Mouse (Mus musculus): ENCODE measurements around the gene Epo. TPM values are rescaled to one million over a fixed set of nuclear protein-coding genes. Genes with fewer than 3 reads are reported as not detected.

Gene Epo
- polyA plus RNA-seq, 2 experiments = 0.40 to 0.85 TPM

DNA sequence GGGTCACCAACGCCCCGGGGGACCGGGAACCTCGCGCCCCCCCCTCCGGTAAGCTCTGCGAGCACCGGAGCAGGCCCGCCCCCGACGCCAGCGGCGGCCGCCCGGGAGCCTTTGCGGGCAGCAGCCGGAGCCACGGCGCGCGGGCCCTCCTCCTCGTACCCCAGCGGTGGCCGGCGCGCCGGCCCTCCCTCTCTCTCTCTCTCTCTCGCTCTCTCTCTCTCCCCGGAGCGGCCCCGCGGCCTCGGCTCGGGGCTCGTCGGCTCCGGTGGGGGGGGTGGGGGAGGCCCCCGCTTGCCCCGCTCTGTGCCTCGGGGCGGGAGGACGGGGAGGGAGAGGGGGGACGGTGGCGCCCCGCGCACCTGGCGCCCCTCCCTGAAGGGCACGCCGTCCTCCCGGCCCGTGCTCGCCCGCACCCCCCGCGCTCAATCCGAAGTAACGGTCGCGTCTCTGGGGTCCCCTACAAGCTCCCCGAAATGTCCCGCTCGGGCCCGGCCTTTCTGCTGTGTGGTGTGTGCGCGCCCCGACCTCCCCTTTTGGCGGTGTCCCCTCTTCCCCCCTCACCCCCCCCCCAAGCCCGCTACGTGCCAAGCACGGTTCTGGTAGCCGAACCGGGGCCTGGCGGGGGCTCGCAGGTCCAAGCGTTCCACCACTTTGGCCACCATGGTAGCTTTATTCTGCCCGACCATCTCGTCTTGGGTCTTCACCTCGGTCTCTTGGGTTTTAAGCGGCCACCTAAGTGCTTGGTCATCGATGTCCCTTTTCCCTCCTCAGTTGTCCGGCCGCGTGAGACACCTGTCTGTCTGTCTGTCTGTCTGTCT lies 22.3 kb downstream of the Epo start:
- no peaks in the 10 kb centered on the region for H3K9me3 ChIP-seq (ENCODE audit: control insufficient read depth, low read length)
- no peaks in the 10 kb centered on the region for H3K36me3 ChIP-seq (replicated peaks; ENCODE audit: control insufficient read depth, insufficient read depth, low read depth)
- DNase-seq (ENCODE audit: low read depth in 3 of 3, low spot score in 3 of 3) (no peak), ATAC-seq (ENCODE audit: insufficient read depth) (peak; percentile 72)
- H3K4me1 ChIP-seq (replicated peaks; ENCODE audit: control insufficient read depth in 2 of 2, insufficient read depth in 2 of 2, low read length in 1 of 2) = peaks cover 6 to 7% of the 10 kb centered on the region in 2 experiments; a peak in 3 of 4 replicates
- peak overlapping the region; percentile 93 for H3K9ac ChIP-seq (replicated peaks)
- peak overlapping the region; percentile 39 for H3K27ac ChIP-seq
- under 1% methylated on average over 63 of the region's 83 CpGs for WGBS (ENCODE audit: insufficient replicate concordance)
- peak overlapping the region; percentile 69 for H3K4me2 ChIP-seq (ENCODE audit: low read depth)
- peak overlapping the region; percentile 63 to 92 for H3K4me3 ChIP-seq (ENCODE audit: insufficient read depth in 1 of 2, low read depth in 2 of 2, low read length in 2 of 2)
- TF ChIP-seq EP300 (IDR thresholded peaks at IDR 0.05; ENCODE audit: low read depth) = no peak
- TF ChIP-seq CTCF (IDR thresholded peaks at IDR 0.05; ENCODE audit: low read depth) = no peak
- no peaks in the 10 kb centered on the region for H3K27me3 ChIP-seq (ENCODE audit: control insufficient read depth, insufficient read depth, low read length)

DNA sequence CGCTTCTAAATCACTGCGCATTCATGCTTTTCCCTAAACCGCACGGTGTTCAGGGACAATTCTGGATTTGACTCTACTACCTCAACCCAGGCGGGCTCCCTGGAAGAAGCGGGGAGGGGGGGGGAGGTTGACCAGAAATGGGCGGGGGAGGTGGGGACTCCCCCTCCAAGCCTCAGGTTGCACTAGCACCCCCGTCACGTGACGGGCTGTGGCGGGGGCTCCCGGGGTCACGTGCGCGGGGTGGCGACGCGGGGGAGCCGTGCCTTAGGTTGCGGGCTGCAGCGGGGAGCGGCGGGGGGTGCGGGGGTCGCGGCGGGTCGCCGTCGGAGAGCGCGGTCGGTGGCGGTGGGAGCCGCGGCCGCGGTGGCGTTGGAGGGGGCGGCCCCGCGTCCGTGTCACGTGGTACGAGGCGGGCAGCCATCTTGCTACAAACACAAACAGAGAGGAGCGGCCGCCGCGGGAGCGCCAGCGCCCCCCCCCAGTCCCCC lies 23.0 kb downstream of the Epo start:
- no peak for TF ChIP-seq EP300 (IDR thresholded peaks at IDR 0.05; ENCODE audit: low read depth)
- TF ChIP-seq CTCF (IDR thresholded peaks at IDR 0.05; ENCODE audit: low read depth) = no peak
- no peaks in the 10 kb centered on the region for H3K9me3 ChIP-seq (ENCODE audit: control insufficient read depth, low read length)
- no peaks in the 10 kb centered on the region for H3K36me3 ChIP-seq (replicated peaks; ENCODE audit: control insufficient read depth, insufficient read depth, low read depth)
- H3K9ac ChIP-seq (replicated peaks) = peak overlapping the region; percentile 93
- WGBS (ENCODE audit: insufficient replicate concordance) = 3% methylated on average over 27 of the region's 52 CpGs
- peaks cover 6 to 7% of the 10 kb centered on the region in 2 experiments; a peak in 3 of 4 replicates for H3K4me1 ChIP-seq (replicated peaks; ENCODE audit: control insufficient read depth in 2 of 2, insufficient read depth in 2 of 2, low read length in 1 of 2)
- peak in 2 of 3 experiments; percentile 37 to 40 for DNase-seq (ENCODE audit: low read depth in 3 of 3, low spot score in 3 of 3)
- H3K27ac ChIP-seq = no peak overlapping the region; the same call in 1 of the 2 replicates
- H3K27me3 ChIP-seq (ENCODE audit: control insufficient read depth, insufficient read depth, low read length) = no peaks in the 10 kb centered on the region
- H3K4me3 ChIP-seq (ENCODE audit: insufficient read depth in 1 of 2, low read depth in 2 of 2, low read length in 2 of 2) = peak overlapping the region; percentile 63 to 92
- peak; percentile 75 for ATAC-seq (ENCODE audit: insufficient read depth)
- peak overlapping the region; percentile 69 for H3K4me2 ChIP-seq (ENCODE audit: low read depth)

GRCm38 (mm10) chr5:137504041-137504440 lies 29.0 kb downstream of the Epo start:
- DNase-seq (ENCODE audit: low read depth in 3 of 3, low spot score in 3 of 3) (no peak), ATAC-seq (ENCODE audit: insufficient read depth) (no peak)
- Histone ChIP-seq H3K9ac (replicated peaks) (no peak overlapping the region), H3K27ac (no peak overlapping the region), H3K4me2 (ENCODE audit: low read depth) (peak overlapping the region; percentile 72; the same call in 1 of the 2 replicates), H3K36me3 (replicated peaks; ENCODE audit: control insufficient read depth, insufficient read depth, low read depth) (no peaks in the 10 kb centered on the region), H3K4me3 (ENCODE audit: insufficient read depth in 1 of 2, low read depth in 2 of 2, low read length in 2 of 2) (no peak overlapping the region), H3K9me3 (ENCODE audit: control insufficient read depth, low read length) (no peaks in the 10 kb centered on the region), H3K27me3 (ENCODE audit: control insufficient read depth, insufficient read depth, low read length) (no peaks in the 10 kb centered on the region), H3K4me1 (replicated peaks; ENCODE audit: control insufficient read depth in 2 of 2, insufficient read depth in 2 of 2, low read length in 1 of 2) (peaks cover 16 to 17% of the 10 kb centered on the region in 2 experiments)
- TF ChIP-seq CTCF (IDR thresholded peaks at IDR 0.05; ENCODE audit: low read depth) = peak; percentile 64
- TF ChIP-seq EP300 (IDR thresholded peaks at IDR 0.05; ENCODE audit: low read depth) = no peak
- 84% methylated on average over 6 of the region's 6 CpGs for WGBS (ENCODE audit: insufficient replicate concordance)

DNA sequence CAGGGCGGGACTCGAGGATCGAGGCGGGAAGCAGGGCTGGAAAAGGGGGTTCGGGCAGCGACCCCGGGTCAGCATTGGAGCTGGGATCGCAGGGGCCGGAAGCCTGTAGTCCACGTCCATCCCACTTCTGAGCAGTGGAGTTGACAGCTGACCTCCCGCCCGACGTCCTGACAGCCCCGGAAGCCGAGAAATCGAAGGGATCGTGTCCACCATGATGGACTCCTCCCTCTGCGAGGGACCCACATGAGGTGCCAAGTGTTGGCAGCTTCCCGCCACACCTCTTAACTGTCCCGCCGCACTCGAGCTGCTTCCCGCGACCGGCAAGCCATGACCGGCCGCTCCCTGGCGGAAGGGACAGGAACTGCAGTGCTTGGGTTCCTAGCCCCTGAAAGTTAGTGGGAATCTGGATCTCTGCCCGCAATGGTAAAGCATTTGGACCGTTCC lies 30.4 kb downstream of the Epo start:
- peak overlapping the region; percentile 75 for H3K27ac ChIP-seq
- TF ChIP-seq CTCF (IDR thresholded peaks at IDR 0.05; ENCODE audit: low read depth) (peak; percentile 99), EP300 (IDR thresholded peaks at IDR 0.05; ENCODE audit: low read depth) (no peak)
- peak; percentile 78 to 86 (median 83) for DNase-seq (ENCODE audit: low read depth in 3 of 3, low spot score in 3 of 3)
- H3K4me2 ChIP-seq (ENCODE audit: low read depth) = peak overlapping the region; percentile 72
- no peaks in the 10 kb centered on the region for H3K36me3 ChIP-seq (replicated peaks; ENCODE audit: control insufficient read depth, insufficient read depth, low read depth)
- peak; percentile 85 for ATAC-seq (ENCODE audit: insufficient read depth)
- H3K9me3 ChIP-seq (ENCODE audit: control insufficient read depth, low read length) = no peaks in the 10 kb centered on the region
- under 1% methylated on average over 30 of the region's 30 CpGs for WGBS (ENCODE audit: insufficient replicate concordance)
- H3K27me3 ChIP-seq (ENCODE audit: control insufficient read depth, insufficient read depth, low read length) = no peaks in the 10 kb centered on the region
- peaks cover 16 to 17% of the 10 kb centered on the region in 2 experiments for H3K4me1 ChIP-seq (replicated peaks; ENCODE audit: control insufficient read depth in 2 of 2, insufficient read depth in 2 of 2, low read length in 1 of 2)
- peak overlapping the region; percentile 61 for H3K9ac ChIP-seq (replicated peaks)
- peak overlapping the region; percentile 58 to 63 for H3K4me3 ChIP-seq (ENCODE audit: insufficient read depth in 1 of 2, low read depth in 2 of 2, low read length in 2 of 2)
